Mouse (Mus musculus) spleen, adult 2 months (tissue): ENCODE results near the gene Blnk.

ENCODE experiments used
- CTCF ChIP-seq: fragments of 200-500 bp; IDR thresholded peaks from 2 replicates; pipeline ENCODE4 v1.5.1; 2011; ENCODE audit warnings: mild to moderate bottlenecking, inconsistent platforms; ENCODE audit not compliant: insufficient read depth, insufficient read length, insufficient replicate concordance; ENCODE audit errors: extremely low read depth
- POLR2A ChIP-seq: fragments of 200-500 bp; IDR thresholded peaks from 2 replicates; pipeline ENCODE4 v1.6.1; 2011; ENCODE audit warnings: low read depth, low read length, inconsistent platforms

DNA sequence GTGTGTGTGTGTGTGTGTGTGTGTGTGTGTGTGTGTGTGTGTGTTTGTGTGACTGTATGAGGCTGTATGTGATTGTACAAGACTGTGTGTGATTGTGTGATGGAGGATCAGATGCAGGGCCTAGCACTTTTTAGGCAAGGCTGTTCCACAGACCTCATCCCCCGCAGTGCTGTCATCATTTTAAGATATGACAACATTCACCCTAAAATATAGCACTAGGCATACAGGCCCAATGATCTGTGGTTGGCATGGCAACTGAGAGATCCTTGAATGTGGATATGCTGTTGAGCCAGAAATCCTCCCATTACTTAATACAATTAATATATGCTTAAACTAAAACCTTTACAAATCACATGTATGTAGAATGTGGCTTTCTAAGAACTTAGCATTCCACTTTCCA lies 9.8 kb downstream of the Blnk start:
- no peak for TF ChIP-seq CTCF
- TF ChIP-seq POLR2A: no peak
